Mouse (Mus musculus) Muller cell, postnatal 12 days (primary cell): ENCODE measurements around the gene Ifna13.

Experiments
- DNase-seq: peaks from one replicate; pipeline ENCODE4 v3.0.0-alpha.2; 2015; ENCODE audit errors: inconsistent ontology term

Ifna13 gene

GRCm38 (mm10) chr4:88644359-88644758 is at the start of gene Ifna13:
Gene Ifna13 (minus strand): TSS chr4:88644459.
- DNase-seq, result no peak

GRCm38 (mm10) chr4:88693392-88693791 is 49.1 kb upstream of the Ifna13 start:
- DNase-seq, result no peak

- no peak for DNase-seq
Observed at GRCm38 (mm10) chr4:88692537-88692936, 48.3 kb upstream of the Ifna13 start.

GRCm38 (mm10) chr4:88691259-88691658 is 47.0 kb upstream of the Ifna13 start, which contains the start of gene Ifnab:
Gene Ifnab (minus strand): TSS chr4:88691359.
- no peak for DNase-seq

- DNase-seq, result no peak
Observed at GRCm38 (mm10) chr4:88683812-88684211, 39.6 kb upstream of the Ifna13 start, which contains the start of gene Ifna2. Gene Ifna2 (minus strand): TSS chr4:88683912.

- DNase-seq, result no peak
Observed at GRCm38 (mm10) chr4:88681353-88681752, 37.1 kb upstream of the Ifna13 start.

GRCm38 (mm10) chr4:88680362-88680761 is 36.1 kb upstream of the Ifna13 start:
- DNase-seq, result peak; percentile 6

- DNase-seq, result no peak
Observed at GRCm38 (mm10) chr4:88676824-88677223, 32.6 kb upstream of the Ifna13 start, which contains the start of gene Ifna16. Gene Ifna16 (minus strand): TSS chr4:88676924.

GRCm38 (mm10) chr4:88655461-88655860 is 11.2 kb upstream of the Ifna13 start:
- no peak for DNase-seq

GRCm38 (mm10) chr4:88653644-88654043 is 9.4 kb upstream of the Ifna13 start:
- DNase-seq, result no peak

- peak; percentile 67 for DNase-seq
Observed at GRCm38 (mm10) chr4:88642526-88642925, 1.7 kb downstream of the Ifna13 start.

- DNase-seq, result peak; percentile 90
Observed at GRCm38 (mm10) chr4:88641077-88641831, 3.0 kb downstream of the Ifna13 start.

GRCm38 (mm10) chr4:88640704-88641076 is 3.6 kb downstream of the Ifna13 start:
- DNase-seq, result no peak

GRCm38 (mm10) chr4:88634311-88634710 is 9.9 kb downstream of the Ifna13 start, which contains the start of gene C87499:
Gene C87499 (minus strand): TSS chr4:88634411.
- no peak for DNase-seq

- no peak for DNase-seq
Observed at GRCm38 (mm10) chr4:88603276-88603675, 41.0 kb downstream of the Ifna13 start, which contains the start of gene Ifna12. Gene Ifna12 (minus strand): TSS chr4:88603376.
